Mouse (Mus musculus): ENCODE measurements around the gene Zfyve19. TPM values are rescaled to one million over a fixed set of nuclear protein-coding genes. Genes with fewer than 3 reads are reported as not detected.

The Zfyve19 gene
- polyA plus RNA-seq (2021; fragmentation: Nextera tagmentation) = 30.9 and 32.3 TPM in 2 replicates
- long read RNA-seq, experiment 1, transcript Zfyve19-201 (11 exons, 2,008 nt) = major isoform, 43 of 61 reads
- long read RNA-seq, experiment 1, partial matches to known transcripts = 2 of 61 reads
- long read RNA-seq, experiment 1, other reads (novel, unspliced or antisense) = 16 of 61 reads
- long read RNA-seq, experiment 2, transcript Zfyve19-201 (11 exons, 2,008 nt) = major isoform, 67 of 127 reads
- long read RNA-seq, experiment 2, partial matches to known transcripts = 4 of 127 reads
- long read RNA-seq, experiment 2, other reads (novel, unspliced or antisense) = 56 of 127 reads

DNA sequence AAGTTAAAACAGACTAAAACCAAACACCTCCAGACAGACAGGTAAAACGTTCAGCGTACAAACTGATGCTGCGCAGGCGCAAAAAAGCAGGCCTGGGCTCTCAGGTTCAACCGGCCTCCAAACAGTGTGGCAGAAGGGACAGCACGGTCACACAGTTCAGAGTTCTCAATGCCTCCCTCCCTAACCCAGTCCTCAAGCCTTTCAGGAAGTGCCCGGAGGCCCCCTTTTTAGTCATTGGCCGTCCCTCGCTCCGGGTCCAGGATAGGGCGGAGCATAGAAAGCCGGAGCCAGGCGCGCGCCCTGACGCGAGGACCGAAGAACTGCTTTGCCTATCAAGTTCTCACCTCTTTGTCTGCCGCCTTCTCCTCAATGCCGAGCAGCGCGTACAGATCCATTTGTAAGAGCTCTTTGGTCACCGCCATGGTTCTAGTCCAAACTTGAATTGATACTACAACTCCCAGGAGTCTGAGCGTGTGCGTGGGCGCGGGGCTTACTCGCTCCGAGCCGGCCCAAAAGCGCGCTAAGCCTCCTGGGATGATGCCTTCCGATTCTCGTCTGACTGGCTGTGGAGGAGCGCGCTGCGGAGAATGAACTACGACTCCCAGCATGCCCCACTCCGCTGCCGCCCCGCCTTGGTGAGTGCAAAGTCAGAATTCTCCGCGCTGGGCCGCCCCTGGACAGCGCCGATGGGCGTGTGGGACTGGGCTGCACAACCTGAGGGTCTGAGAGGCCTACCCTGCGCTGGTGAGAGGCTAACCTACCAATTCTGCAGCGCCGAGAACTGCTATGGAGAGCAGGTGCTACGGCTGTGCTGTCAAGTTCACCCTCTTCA is at the start of gene Zfyve19, which contains the start of gene Dnajc17:
Gene Zfyve19, plus strand, starts transcription at position 274 of the 832 bp plus-strand sequence.
Gene Dnajc17, minus strand, starts transcription at position 452 of the 832 bp plus-strand sequence.

DNA sequence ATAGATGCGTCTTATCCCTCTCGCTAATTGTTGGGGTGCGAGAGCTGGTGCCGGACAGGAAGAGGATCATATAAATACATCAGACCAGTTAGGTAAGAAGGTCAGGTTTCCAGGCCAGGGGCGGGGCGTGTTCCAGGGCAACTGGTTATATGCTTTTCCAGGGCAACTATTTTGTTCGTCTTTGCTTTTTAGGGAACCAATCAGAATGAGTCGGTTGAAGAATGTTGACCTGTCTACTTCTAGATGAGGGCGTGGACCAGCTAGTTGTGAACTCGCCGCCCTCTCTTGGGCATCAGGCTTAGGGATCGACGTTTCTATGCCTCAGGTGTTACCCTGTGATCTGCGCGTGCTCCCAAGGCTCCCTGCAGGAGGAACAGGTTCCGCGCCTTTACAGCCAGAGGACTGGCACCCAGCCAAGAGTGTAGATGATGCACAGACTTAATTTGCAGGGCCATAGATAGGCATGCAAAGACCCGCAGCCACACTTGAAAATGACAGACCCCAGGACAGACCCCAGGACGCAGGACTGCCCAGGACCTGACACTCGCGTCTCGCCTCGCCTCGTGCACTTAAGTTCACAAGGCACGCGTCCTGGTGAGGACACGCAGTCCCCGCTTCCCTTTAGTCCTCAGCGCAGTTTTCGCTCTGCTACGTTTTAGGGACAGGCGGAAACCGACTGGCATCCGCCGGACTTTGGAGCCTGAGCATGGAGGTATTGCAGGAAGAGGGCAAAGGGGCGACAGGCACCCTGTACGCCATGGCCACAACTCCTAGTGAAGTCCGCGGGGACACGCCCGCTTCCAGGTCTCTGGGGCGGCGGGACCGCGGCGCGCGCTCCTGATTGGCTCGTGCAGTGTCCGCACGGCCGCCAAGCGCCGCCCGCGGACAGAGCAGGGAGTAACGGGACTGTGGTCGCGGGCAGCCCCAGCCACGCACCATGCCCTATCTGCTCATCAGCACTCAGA is 41.2 kb upstream of the Zfyve19 start, which contains the start of gene Gchfr:
Gene Gchfr, plus strand, starts transcription at position 873 of the 965 bp plus-strand sequence.

GRCm38 (mm10) chr2:119173991-119174651 is 34.3 kb upstream of the Zfyve19 start, which contains the start of gene Gm14137:
Gene Gm14137, plus strand, starts transcription at chr2:119174509.

GRCm38 (mm10) chr2:119229775-119230704 is 21.6 kb downstream of the Zfyve19 start, which contains the start of gene Ppp1r14d:
Gene Ppp1r14d, minus strand, starts transcription at chr2:119229906.

DNA sequence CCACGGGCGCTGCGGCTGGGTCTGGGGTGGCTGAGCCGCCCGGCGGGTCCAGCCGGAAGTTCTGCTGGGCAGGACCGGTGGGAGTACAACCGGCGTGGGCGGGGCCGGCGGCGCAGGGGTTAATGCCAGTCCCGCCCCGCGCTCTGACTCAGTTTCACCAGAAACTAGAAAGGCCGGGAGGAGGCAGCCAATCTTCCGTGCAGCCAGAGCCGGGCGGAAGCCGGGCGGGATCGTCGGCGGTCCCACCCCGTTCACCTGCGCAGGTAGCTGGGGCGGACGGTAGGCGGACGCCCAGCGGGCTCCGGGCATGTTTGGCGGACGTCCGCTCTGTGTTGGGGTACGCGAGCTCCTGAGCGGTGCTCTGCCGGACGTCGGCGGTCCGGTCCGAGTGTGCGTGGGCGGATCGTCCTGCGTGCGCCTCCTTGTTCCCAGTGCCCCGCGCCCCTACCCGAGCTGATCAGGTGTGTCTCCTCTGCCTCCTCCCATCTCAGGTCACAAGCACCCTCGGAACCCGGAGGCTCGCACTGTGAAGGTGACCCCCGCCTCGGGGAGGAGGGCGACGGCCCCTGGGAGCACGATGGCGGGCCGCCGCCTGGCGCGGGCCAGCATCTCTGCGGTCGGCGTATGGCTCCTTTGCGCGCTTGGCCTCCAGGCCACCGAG is 28.9 kb downstream of the Zfyve19 start, which contains the start of gene Spint1:
Gene Spint1, plus strand, starts transcription at position 153 of the 661 bp plus-strand sequence.

Other genes with a start within 250 kb of the Zfyve19 start
- gene Ccdc32, start 179.2 kb upstream of the Zfyve19 start, polyA plus RNA-seq (2021; fragmentation: Nextera tagmentation) = 91.7 and 102 TPM in 2 replicates
- gene Rpusd2, start 173.8 kb upstream of the Zfyve19 start, polyA plus RNA-seq (2021; fragmentation: Nextera tagmentation) = 6.7 and 7.8 TPM in 2 replicates
- 0.04 and 0.14 TPM in 2 replicates for gene Knl1, start 161.5 kb upstream of the Zfyve19 start, polyA plus RNA-seq (2021; fragmentation: Nextera tagmentation)
- 0.28 and 0.62 TPM in 2 replicates for gene Rad51, start 95.8 kb upstream of the Zfyve19 start, polyA plus RNA-seq (2021; fragmentation: Nextera tagmentation)
- gene Rmdn3, start 51.6 kb upstream of the Zfyve19 start, polyA plus RNA-seq (2021; fragmentation: Nextera tagmentation) = 41.6 and 42.2 TPM in 2 replicates
- 3.5 and 4.3 TPM in 2 replicates for gene Gchfr, start 40.8 kb upstream of the Zfyve19 start, polyA plus RNA-seq (2021; fragmentation: Nextera tagmentation)
- gene Gm14137, start 34.1 kb upstream of the Zfyve19 start, polyA plus RNA-seq (2021; fragmentation: Nextera tagmentation) = 0.06 TPM in 1 of 2 replicates, not detected in the other
- 18.3 and 19.4 TPM in 2 replicates for gene Dnajc17, start 178 bp downstream of the Zfyve19 start, polyA plus RNA-seq (2021; fragmentation: Nextera tagmentation)
- not detected in 2 replicates for gene Ppp1r14d, start 21.3 kb downstream of the Zfyve19 start, polyA plus RNA-seq (2021; fragmentation: Nextera tagmentation)
- 2.0 and 2.8 TPM in 2 replicates for gene Spint1, start 28.7 kb downstream of the Zfyve19 start, polyA plus RNA-seq (2021; fragmentation: Nextera tagmentation)
- 9.0 and 10.5 TPM in 2 replicates for gene Rhov, start 62.7 kb downstream of the Zfyve19 start, polyA plus RNA-seq (2021; fragmentation: Nextera tagmentation)
- gene Vps18, start 80.1 kb downstream of the Zfyve19 start, polyA plus RNA-seq (2021; fragmentation: Nextera tagmentation) = 14.4 and 14.7 TPM in 2 replicates
- 0.70 and 0.78 TPM in 2 replicates for gene Dll4, start 117.2 kb downstream of the Zfyve19 start, polyA plus RNA-seq (2021; fragmentation: Nextera tagmentation)
- 13.7 and 14.0 TPM in 2 replicates for gene Chac1, start 142.6 kb downstream of the Zfyve19 start, polyA plus RNA-seq (2021; fragmentation: Nextera tagmentation)

Data from layer of hippocampus, adult 6 months (tissue).